In the genomic region with DNA sequence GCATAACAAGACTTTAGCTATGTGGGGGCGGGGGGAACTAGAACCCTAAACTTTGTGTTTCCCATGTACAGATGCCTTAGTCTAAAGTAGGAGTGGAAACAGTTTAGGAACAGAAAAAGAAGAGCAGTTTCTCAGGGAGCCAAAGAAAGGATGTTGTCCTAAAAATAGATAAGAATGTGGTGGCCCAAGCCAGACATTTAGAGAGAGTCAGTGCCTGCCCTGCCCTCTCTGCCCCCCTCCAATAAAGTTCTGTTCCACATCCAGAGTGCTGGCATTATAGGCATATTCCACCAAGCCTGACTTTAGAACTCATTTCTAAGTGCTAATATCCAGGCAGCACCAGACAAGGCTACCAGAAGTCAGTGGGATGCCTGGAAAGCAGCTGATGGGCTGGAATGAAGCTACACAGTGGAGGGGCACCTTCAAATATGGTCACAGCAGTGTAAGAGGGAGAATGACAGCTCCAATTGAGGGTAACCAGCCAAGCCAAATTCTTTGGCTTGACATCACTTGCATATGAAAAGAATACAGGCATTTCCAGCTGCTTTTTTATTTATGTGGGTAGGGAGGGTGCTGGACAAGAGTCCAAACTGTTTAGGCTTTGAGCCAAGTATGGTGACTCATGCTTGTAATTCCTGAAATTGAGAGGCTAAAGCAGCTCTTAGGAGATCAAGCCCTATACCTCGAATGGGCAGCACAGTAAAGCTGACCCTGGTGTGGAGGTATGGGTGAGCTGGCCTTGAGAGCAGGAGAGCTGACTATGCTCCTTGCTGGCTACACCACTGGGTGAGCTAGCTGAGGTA, we compare ENCODE assay signal across 8 mouse cellular contexts. TPM values are rescaled to one million over a fixed set of nuclear protein-coding genes. Genes with fewer than 3 reads are reported as not detected.
DNase-seq lines count a peak whose midpoint lies in the region; ATAC-seq and TF ChIP-seq lines count a peak whose summit lies in the region.

No protein-coding gene starts in this region.

- 58% methylated on average over 2 of the region's 2 CpGs for WGBS in hindbrain, embryonic 12.5 days
- 78% methylated on average over 2 of the region's 2 CpGs for WGBS in hindbrain, embryonic 10.5 days
- 54% methylated on average over 2 of the region's 2 CpGs for WGBS in kidney, embryonic 15.5 days
- WGBS in small intestine, adult 2 months = 49% methylated on average over 2 of the region's 2 CpGs

- TF ChIP-seq POLR2A in small intestine, adult 2 months (IDR thresholded peaks at IDR 0.05; ENCODE audit: low read depth, low read length) = no peak

- no peaks in the 10 kb centered on the region for H3K4me1 ChIP-seq in hindbrain, embryonic 12.5 days
- 0 out of 2 replicates have a peak, but pooled peaks cover 7% of the 10 kb centered on the region for H3K4me1 ChIP-seq in hindbrain, embryonic 10.5 days (replicated peaks)
- peaks cover 9% of the 10 kb centered on the region for H3K4me1 ChIP-seq in kidney, embryonic 15.5 days
- H3K4me1 ChIP-seq in small intestine, adult 2 months (ENCODE audit: control insufficient read depth, insufficient read depth, insufficient read length, low read length) = peaks cover 10% of the 10 kb centered on the region; the same call in 1 of the 2 replicates

- H3K27me3 ChIP-seq in hindbrain, embryonic 12.5 days = no peaks in the 10 kb centered on the region
- no peaks in the 10 kb centered on the region for H3K27me3 ChIP-seq in hindbrain, embryonic 10.5 days (ENCODE audit: insufficient read depth, poor library complexity, severe bottlenecking)
- no peaks in the 10 kb centered on the region for H3K27me3 ChIP-seq in kidney, embryonic 15.5 days
- H3K27me3 ChIP-seq in small intestine, adult 2 months (ENCODE audit: control insufficient read depth, insufficient read depth, low read length) = no peaks in the 10 kb centered on the region

- ATAC-seq in hindbrain, embryonic 12.5 days (ENCODE audit: low FRiP score) = 0 out of 2 replicates have a peak, but pooled peaks have one; percentile 26
- ATAC-seq in kidney, embryonic 15.5 days (replicated peaks; ENCODE audit: low FRiP score) = 0 out of 2 replicates have a peak, but pooled peaks have one; percentile 9

- no peak overlapping the region for H3K27ac ChIP-seq in hindbrain, embryonic 12.5 days
- no peak overlapping the region for H3K27ac ChIP-seq in hindbrain, embryonic 10.5 days
- H3K27ac ChIP-seq in kidney, embryonic 15.5 days = peak overlapping the region; percentile 29; the same call in 1 of the 2 replicates
- H3K27ac ChIP-seq in small intestine, adult 2 months (ENCODE audit: insufficient read depth, low read depth, low read length) = peak overlapping the region; percentile 63

- H3K36me3 ChIP-seq in hindbrain, embryonic 12.5 days = no peaks in the 10 kb centered on the region
- H3K36me3 ChIP-seq in hindbrain, embryonic 10.5 days = no peaks in the 10 kb centered on the region
- H3K36me3 ChIP-seq in kidney, embryonic 15.5 days = no peaks in the 10 kb centered on the region
- H3K36me3 ChIP-seq in small intestine, adult 2 months (ENCODE audit: control insufficient read depth, insufficient read depth, low read length) = no peaks in the 10 kb centered on the region

- TF ChIP-seq CTCF in small intestine, adult 2 months (IDR thresholded peaks at IDR 0.05; ENCODE audit: extremely low read depth, insufficient read length, insufficient replicate concordance, low read depth, low read length) = no peak

- no peak overlapping the region for H3K9ac ChIP-seq in hindbrain, embryonic 12.5 days
- H3K9ac ChIP-seq in kidney, embryonic 15.5 days = no peak overlapping the region

- H3K9me3 ChIP-seq in hindbrain, embryonic 12.5 days (replicated peaks) = no peaks in the 10 kb centered on the region
- H3K9me3 ChIP-seq in hindbrain, embryonic 10.5 days = no peaks in the 10 kb centered on the region
- no peaks in the 10 kb centered on the region for H3K9me3 ChIP-seq in kidney, embryonic 15.5 days (replicated peaks)

- DNase-seq in hindbrain, embryonic 10.5 days (ENCODE audit: low spot score) = no peak
- DNase-seq in adrenal gland, adult 2 months = peak; percentile 85
- DNase-seq in heart, adult 8-10 months (ENCODE audit: low spot score) = peak; percentile 82
- DNase-seq in frontal cortex, adult 2 months (ENCODE audit: extremely low spot score in 1 of 2, low spot score in 1 of 2) = no peak
- DNase-seq in frontal cortex, postnatal 25 days (ENCODE audit: low spot score in 2 of 2) = no peak

- no peak overlapping the region for H3K4me2 ChIP-seq in hindbrain, embryonic 12.5 days (replicated peaks)
- no peak overlapping the region for H3K4me2 ChIP-seq in kidney, embryonic 15.5 days

- H3K4me3 ChIP-seq in hindbrain, embryonic 12.5 days = no peak overlapping the region
- H3K4me3 ChIP-seq in hindbrain, embryonic 10.5 days = no peak overlapping the region
- H3K4me3 ChIP-seq in kidney, embryonic 15.5 days (replicated peaks) = no peak overlapping the region
- H3K4me3 ChIP-seq in small intestine, adult 2 months (ENCODE audit: low read depth, low read length) = no peak overlapping the region

RNA-seq across cellular contexts. Expression of a gene that starts 6.6 kb away (rescaled TPM):
- 72.0 and 88.0 TPM in 2 replicates for polyA plus RNA-seq in hindbrain, embryonic 12.5 days (2016; fragmentation: Nextera tagmentation; extraction: Ambion mirVana)
- 65.7 and 75.1 TPM in 2 replicates for polyA plus RNA-seq in hindbrain, embryonic 10.5 days (2016; fragmentation: Nextera tagmentation; extraction: Ambion mirVana)
- total RNA-seq in adrenal gland, adult 2 months (2021) = 10 to 100 TPM; 50.4 to 51.5 TPM
- polyA plus RNA-seq in adrenal gland, adult 2 months (2012; rRNA removed) = 12.2 and 15.1 TPM in 2 replicates
- 10 to 100 TPM; 41.0 to 55.2 (median 45.0) TPM for total RNA-seq in heart, adult 8-10 months (2022)
- polyA plus RNA-seq in kidney, embryonic 15.5 days (2015; fragmentation: Nextera tagmentation; extraction: Ambion mirVana) = 59.5 and 69.1 TPM in 2 replicates
- 19.8 and 39.7 TPM in 2 replicates for polyA plus RNA-seq in small intestine, adult 2 months (2012; rRNA removed)
- 37.6 and 42.3 TPM in 2 replicates for polyA plus RNA-seq in frontal cortex, adult 2 months (2012; rRNA removed)

RNA-seq across cellular contexts. Expression of a gene that starts 24.7 kb away (rescaled TPM):
- polyA plus RNA-seq in hindbrain, embryonic 12.5 days (2016; fragmentation: Nextera tagmentation; extraction: Ambion mirVana) = 47.1 and 47.9 TPM in 2 replicates
- 41.1 and 52.5 TPM in 2 replicates for polyA plus RNA-seq in hindbrain, embryonic 10.5 days (2016; fragmentation: Nextera tagmentation; extraction: Ambion mirVana)
- 10 to 100 TPM; 79.8 to 84.7 TPM for total RNA-seq in adrenal gland, adult 2 months (2021)
- polyA plus RNA-seq in adrenal gland, adult 2 months (2012; rRNA removed) = 27.6 and 34.9 TPM in 2 replicates
- 10 to 100 TPM; 88.7 to 97.8 (median 95.2) TPM for total RNA-seq in heart, adult 8-10 months (2022)
- 53.8 and 54.3 TPM in 2 replicates for polyA plus RNA-seq in kidney, embryonic 15.5 days (2015; fragmentation: Nextera tagmentation; extraction: Ambion mirVana)
- polyA plus RNA-seq in small intestine, adult 2 months (2012; rRNA removed) = 3.1 and 11.0 TPM in 2 replicates
- polyA plus RNA-seq in frontal cortex, adult 2 months (2012; rRNA removed) = 46.6 and 49.4 TPM in 2 replicates

RNA-seq across cellular contexts. Expression of a gene that starts 33.1 kb away (rescaled TPM):
- 54.4 and 56.5 TPM in 2 replicates for polyA plus RNA-seq in hindbrain, embryonic 12.5 days (2016; fragmentation: Nextera tagmentation; extraction: Ambion mirVana)
- 26.9 and 28.8 TPM in 2 replicates for polyA plus RNA-seq in hindbrain, embryonic 10.5 days (2016; fragmentation: Nextera tagmentation; extraction: Ambion mirVana)
- total RNA-seq in adrenal gland, adult 2 months (2021) = 100 to 1,000 TPM; 147 to 174 TPM
- polyA plus RNA-seq in adrenal gland, adult 2 months (2012; rRNA removed) = 103 and 118 TPM in 2 replicates
- total RNA-seq in heart, adult 8-10 months (2022) = 100 to 1,000 TPM; 128 to 158 (median 144) TPM
- polyA plus RNA-seq in kidney, embryonic 15.5 days (2015; fragmentation: Nextera tagmentation; extraction: Ambion mirVana) = 31.4 and 31.6 TPM in 2 replicates
- 8.6 and 11.7 TPM in 2 replicates for polyA plus RNA-seq in small intestine, adult 2 months (2012; rRNA removed)
- 220 and 223 TPM in 2 replicates for polyA plus RNA-seq in frontal cortex, adult 2 months (2012; rRNA removed)

Comparison
In these comparisons a context has a peak if more than half of its experiments do, and no peak if none do; other contexts are left out.
1. H3K27ac ChIP-seq: peak in kidney, embryonic 15.5 days (single experiment) and small intestine, adult 2 months (single experiment); none in hindbrain, embryonic 12.5 days (single experiment) and hindbrain, embryonic 10.5 days (single experiment).
2. DNase-seq: peak in adrenal gland, adult 2 months (single experiment) and heart, adult 8-10 months (single experiment); none in hindbrain, embryonic 10.5 days (single experiment), frontal cortex, adult 2 months (0 of 2) and frontal cortex, postnatal 25 days (0 of 2).